Mouse (Mus musculus) c-Kit-positive CD71-positive TER-119-positive erythroid progenitor cells, embryonic 14.5 days (primary cell): ENCODE measurements around the gene Cux2.
A peak's percentile ranks its signal among the peaks of the same experiment; 100 is the strongest.

Experiments
- DNase-seq: peaks from one replicate; pipeline ENCODE4 v3.0.0-alpha.2; 2013; ENCODE audit warnings: low spot score

Cux2 gene

DNA sequence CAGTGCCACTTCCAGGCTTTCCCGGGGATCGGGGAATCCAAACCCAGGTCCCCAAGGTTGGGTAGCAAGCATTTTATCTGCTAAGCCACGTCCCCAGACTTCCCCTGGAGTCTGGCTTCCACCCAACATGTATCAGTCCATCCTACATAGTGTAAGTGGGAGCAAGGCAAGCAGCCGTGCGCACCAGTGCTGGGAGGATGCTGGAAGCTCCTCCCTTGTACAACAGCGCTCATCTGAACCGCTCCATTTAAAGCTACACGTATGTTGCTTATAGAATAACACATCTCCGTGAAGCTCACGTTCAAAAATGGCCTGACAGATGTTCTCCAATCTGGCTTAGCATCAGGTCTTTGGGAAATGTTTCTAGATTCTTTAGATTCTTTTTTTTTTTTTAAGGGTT lies 86.9 kb downstream of the Cux2 start:
- no peak for DNase-seq

DNA sequence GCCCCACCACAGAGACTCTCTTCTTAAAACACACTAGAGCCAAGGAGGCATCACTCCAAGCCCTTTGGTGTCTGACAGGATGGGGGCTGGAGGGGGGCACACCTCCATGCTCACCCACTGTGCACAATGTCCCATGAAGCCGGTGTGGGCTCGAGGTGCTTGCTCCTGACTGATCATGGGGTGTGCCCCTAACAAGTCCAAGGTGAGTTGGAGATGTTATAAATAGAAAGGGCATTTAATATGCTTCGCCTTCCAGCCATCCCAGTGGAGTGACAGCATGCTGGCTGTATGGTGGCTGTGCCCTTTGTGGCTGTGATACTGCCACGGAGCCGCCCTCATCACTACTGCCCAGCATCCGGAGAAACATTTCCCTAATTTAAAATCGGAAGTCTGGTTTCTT lies 87.5 kb downstream of the Cux2 start:
- DNase-seq = no peak

DNA sequence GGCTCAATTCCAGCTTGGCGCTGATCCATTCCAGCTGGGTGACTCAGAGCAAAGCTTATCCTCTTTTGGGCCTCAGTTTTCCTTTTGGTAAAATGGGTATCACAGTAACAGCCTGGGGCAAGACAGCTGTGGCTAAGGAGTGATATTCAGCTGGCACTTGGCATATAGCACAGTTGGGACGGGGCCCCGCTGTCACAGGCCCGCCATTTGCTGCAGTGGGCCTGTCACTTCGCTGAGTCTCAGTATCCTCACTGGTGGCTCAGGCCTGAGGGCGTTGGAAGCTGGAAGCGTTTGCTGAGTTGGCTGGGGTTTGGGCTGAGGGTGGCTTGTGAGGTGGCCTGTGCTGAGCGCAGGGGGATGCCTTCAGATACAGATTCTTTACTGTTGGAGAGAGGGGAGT lies 88.6 kb downstream of the Cux2 start:
- no peak for DNase-seq

DNA sequence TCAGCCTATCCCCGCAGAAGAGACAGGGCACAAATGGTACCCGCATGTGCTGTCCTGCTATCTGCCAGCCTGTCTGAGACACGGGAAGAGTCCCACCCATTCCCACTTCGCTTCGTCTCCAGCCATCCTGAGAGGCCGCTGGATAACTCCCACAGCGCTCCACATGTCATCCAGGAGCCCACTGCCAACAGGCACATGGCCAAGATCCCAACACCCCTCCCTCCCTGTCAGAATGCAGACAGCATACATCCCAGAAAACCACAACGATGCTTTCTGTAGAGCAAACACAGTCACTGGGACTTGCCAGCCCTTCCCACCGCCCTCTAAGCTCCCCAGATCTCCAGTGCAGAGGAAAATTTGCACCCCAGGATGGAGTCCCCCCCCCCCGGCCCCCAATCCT lies 90.2 kb downstream of the Cux2 start:
- no peak for DNase-seq

DNA sequence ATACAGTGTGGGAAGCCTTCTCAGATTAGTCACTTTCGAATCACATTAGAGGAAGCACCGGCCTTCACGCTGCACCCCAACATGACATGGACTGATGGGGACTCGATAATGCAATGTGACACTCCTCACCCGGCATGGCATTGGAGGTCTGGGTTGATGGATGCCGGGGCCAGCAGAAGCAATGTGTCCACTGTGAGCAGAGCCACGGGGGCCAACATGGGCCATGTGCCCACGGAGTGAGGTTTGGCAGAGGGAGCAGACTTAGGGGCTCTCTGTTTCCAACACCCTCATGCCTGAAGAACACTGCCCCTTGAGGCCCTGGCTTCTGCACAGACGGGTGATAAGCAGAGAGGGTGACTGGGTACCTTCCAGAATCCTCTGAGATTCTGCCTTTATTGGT lies 91.4 kb downstream of the Cux2 start:
- DNase-seq = no peak

DNA sequence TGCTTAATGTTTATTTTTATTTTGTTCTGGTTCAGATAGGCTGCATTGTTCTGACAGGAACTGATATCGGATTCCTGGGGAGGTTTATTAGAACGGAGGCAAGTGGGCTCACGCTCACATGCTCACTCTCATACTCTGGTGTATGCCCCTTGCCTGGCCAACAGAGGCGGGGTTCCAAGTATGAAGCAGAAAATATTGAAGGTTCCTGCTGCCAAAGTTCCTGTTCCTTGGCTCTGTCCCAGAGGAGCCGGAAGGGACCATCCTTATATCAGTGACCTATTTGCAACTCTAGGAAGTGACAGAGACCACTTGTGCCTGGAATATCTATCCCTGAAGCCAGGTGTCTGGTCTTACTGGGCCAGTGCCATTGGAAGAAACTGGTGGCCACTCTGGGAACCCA lies 94.1 kb downstream of the Cux2 start:
- no peak for DNase-seq

DNA sequence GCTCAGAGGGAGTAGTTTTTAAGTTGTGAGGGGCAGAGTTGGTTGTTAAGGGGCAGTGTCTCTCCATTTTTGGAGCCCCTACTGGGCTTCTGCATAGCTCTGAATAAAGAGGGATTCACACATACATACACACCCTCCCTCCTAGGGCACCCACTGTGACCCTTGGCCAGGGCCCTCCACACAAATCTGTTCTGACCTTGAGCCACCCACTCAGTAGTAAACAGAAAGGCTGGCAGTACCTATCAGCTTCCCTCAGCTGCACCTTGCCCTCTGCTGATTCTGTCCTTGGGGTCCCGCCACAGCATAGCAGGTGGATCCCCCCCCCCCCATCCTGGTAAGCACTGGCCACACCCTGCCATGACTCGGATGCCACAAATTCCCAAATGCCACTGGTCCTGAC lies 99.7 kb downstream of the Cux2 start:
- DNase-seq = no peak

DNA sequence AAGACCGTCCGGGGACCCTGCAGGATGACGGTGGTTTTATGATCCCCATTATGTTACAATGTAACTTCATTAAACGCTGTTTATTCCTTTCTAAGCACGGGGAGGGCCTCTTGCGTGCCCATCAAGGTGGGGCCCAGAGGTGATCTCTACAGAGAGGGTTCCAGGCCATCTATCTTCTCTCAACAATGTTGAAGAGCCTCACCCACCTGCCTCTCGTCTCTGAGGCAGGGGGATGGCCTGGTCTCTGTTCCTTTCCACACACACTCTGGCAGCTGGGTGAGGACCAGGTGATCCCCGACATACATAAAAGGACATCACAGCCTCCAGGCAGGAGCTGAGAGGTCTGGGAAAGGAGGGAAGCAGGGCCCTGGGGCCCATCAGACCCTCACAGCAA lies 100.9 kb downstream of the Cux2 start:
- DNase-seq = no peak

DNA sequence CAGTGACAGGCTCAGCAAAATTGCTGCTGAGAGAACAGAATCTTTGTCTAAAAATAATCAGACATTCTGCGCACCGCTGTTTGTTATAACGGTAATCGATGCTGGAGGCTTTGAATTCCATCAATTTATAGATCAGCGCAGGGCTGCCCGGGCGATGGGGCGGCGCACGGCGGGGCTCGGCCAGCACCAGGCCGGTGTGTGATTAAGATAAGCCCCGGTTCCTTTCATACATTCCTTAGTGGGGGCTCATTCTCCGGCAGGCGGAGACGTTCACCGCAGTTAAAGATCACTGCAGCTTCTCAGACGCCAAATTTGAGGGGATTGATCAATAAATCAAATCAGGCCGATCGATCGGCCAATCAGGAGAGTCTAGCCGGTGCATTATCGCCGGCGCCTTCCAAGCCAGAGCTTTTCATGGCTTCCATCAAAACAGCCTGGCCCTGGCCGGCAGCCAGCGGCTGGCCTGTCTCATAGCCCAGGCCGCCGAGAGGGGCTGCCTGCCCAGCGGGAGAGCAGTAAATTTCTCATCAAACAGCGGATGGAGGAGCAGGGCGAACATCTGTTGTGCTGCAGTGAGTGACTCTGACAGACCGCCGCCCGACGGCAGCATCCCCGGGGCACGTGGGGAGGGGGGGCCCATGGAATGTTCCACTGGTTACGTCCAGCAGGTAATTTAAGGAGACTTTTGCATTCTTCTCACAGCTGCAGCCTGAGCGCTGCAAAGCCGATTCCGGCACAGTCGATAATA lies 101.4 kb downstream of the Cux2 start:
- no peak for DNase-seq

DNA sequence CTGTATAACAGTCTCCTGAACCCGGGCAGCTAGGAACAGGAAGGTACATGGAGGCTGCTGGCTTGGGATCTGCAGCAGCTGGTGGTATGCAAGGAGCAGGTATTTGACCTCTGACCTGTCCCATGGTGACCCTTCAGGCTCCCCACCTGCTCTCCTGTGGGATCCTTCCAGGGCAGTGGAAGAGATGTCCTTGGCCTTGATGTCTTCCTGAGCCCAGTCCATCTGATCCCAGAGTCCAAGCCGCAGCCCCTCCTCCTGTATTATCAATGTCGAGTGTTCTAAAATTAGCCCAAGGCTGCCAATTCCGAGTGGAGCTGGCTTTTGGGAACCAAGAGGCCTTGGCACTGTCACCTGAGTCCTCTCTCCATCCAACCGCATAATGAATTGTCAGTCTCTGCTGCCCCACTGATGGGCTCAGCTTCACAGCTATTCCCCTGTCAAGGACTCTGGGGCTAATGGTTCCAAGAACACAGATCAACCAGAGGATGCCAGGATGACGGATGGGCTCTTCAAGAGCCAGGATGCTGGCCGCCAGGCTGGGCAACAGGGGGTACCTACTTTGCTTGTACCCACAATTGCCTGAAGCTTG lies 103.2 kb downstream of the Cux2 start:
- DNase-seq = no peak

DNA sequence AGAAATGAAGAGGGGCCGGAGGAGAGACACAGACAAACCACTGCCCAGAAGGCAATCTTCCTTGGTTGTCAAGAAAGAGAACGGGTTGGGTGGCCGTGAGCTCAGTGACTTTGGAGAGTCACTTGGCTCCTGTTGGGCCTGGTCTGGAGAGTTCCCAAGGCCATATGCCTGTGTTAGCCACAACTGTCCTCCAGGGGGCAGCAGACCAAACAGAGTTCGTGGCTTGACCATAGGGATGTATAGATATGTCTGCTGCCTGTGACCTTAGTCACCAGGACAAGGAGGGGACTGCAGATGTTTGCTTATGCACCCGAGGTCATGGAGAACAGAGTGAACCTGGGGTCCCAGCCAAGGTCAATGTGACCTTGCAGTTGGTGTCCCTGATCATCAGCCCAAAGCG lies 104.1 kb downstream of the Cux2 start:
- peak; percentile 33 for DNase-seq

DNA sequence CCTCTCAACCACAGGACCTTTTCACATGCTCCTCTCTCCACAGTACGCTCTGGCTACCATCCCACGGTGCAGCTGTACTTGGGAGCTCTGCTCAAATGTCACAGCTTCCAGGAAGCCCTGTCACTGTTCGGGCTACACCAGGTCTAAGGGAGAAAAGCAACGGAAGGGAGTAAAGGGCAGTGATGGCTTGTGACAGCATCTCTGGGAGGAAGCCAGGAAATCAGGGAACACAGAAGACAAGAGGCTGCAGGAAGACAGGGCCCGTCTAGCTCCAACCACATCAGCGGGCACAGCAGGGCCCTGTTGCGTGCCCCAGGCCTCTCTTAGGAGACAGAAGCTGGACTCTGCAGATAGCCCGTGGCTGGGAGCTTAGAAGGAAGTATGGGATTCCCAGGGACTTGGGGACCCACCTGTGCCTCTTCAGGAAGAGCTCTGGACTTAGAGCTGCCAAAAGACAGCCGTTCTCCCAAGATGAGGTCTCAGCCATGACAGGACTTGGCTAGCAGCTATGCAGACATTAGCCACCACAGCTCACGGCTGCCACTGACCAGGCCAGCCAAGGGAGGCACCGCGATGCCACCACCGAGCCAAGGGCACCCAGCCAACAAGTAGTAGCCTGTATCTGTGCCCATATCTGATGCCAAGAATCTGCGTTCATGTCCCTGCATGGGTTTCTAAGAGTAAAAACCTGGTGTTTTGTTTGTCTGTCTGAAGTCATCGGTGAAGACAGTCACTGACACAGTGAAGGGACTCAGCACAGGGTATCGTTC lies 105.7 kb downstream of the Cux2 start:
- no peak for DNase-seq

DNA sequence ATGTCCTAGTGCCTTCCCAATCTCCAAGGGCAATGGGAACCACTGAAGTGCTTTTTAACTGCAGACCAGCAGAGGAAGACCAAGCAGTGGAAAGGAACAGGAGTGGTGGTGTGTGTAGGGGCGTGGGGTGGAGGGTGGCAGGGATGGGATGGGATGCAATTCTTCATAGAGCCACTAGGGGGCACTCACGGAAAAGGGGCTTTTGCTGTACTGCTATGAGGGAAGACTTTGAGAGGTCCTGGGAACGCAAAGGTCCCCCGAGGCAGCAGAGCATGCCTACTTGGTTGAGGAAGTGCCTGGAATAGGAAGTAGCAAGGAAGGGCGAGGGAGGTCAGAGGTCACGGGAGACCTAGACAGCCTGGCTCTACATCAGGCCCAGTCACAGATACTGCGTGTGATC lies 106.4 kb downstream of the Cux2 start:
- DNase-seq = peak; percentile 16

DNA sequence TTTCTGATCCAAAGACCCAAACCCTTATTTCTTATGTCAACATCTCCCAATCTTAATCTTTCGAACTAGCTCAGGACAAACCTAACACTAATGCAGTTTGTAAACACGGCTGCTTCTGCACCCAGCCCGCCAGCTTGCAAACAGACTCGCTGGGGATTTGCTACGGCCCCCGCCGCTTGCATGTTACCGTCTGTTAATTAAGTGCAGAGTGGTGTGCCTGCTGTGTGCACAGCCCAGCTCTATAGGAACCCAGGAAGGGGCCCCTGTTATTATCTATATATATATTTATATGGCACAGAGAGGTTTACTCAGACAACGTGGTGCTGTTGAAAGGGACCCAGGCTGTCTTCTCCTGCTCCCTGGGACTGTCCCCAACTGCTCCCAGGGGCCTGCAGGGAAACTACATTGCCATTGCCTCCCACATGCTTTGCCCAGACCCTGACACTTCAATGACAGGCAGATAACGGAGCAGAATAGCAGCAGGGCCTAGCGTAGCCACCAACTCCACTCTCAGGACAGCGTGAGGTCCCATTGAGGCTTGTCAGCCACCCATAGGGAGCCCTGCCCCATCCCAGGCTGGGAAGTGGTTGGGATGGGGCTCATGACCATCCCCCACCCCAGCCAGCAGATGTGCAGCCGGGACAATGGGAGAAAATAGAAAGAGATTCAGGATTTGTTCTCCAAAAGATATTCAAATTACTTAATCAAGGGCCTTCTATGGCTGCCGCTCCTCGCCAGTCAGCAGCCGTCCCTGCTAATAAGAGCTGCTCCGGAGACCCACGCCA lies 111.6 kb downstream of the Cux2 start:
- DNase-seq = no peak

DNA sequence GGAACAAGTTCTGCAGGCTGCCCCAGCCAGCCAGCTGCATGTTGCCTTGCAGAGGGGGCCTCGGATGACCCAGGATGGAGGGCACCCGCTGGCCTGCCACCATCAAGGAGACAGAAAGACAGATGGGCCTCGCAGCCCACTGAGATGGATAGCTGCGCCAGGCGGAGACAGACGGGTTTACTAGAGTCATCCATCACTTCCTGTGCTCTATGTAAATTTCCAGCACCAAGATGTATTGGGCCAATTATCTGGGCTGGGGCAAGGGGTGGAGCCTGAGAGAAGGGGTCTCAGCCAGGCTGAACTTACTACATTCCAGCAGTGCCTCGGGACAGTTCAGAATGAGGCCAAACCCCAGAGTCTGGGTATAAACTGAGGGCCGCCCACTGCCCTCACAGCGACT lies 119.6 kb downstream of the Cux2 start:
- no peak for DNase-seq

DNA sequence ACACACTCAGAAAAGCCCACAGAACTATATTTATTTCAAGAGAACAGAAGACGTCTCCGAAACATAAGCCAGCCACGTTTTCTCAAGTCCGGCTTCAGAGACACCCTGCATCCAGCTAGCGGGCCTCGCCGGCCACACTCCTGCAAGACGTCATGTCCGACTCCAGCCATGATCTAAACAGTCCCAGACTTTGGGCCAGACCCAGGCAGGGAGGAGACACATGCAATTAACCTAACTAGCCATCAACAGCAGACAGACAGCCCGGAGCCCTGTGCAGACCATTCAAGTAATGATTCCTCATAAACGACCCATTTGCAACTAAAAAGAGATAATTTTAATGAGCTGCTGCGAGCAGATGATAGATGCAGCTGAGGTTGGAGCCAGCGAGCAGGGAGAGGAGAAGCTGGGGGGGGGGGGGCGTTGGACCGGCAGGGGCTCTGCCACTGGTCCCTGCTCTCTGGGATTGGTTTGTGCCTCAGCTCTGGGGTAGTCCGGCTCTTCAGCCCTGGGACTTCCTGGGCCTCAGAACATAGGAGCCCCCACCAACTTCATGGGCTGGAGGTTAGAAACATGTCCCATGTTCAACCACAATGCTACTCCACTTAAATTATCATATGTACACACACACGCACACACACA lies 121.4 kb downstream of the Cux2 start:
- DNase-seq = no peak

DNA sequence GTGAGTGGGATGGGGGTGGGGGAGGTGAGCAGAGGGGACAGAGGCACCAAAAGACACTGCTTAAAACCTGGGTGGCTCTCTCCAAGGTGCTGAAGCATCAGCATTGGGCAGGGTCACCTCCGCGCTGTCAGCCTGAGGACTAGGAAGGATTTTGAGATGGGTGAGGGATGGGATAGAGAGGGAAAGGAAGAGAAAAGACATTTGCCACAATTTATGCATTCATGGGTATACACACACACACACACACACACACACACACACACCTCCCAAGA lies 123.4 kb downstream of the Cux2 start:
- no peak for DNase-seq

DNA sequence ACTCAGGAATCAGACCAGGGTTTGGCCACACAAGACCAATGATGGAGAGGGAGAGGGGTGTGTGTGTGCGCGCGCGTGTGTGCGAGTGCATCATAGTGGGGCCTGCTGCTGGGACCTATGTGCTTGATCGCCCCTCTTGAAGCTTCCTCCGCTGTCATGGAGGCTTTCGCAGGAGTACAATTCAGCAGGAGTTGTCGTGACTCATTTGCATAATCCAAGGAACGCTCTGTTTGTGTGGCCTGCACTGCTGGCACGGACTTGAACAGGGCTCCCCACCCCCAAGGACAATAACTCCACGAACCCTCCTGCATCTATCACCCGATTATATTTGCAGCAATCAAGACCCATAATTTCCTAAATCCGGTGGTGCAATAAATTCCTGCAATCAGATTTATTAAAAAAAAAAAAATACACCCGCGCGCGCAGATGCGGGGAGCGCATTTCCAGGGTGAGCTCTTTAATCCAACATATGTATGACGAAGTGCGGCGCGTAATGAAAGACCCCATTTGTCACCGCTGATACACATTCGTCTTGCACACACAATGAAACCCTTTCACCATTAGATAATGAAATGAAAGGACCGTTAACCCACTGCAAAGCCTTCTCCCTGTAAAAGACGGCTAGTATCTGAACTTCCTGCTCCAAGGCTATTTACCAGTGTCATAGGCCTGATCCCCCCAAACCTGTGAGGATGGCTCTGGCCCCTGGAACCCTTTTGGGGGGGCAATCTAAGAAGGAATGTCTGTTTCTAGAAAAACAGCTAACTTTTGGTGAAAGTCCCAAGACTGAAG lies 124.0 kb downstream of the Cux2 start:
- no peak for DNase-seq

DNA sequence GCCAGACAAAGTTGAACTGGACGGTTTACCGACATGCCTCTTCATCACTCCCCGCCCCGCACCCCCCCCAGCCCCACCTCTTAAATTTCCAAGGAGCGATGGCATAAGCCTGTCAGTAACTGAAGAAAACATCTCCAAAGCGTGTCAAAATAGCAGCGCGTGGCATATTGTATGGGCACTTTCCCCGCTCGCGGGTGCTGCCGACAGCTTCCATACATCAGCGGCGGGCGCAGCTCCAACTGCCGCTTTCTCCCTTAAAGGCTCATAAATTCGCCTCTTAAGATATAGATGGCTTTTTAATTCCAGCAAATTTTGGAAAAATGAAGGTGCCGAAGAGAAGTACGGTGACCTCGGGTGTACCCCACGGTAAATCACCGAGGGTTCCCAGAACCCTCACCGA lies 124.6 kb downstream of the Cux2 start:
- DNase-seq = no peak

DNA sequence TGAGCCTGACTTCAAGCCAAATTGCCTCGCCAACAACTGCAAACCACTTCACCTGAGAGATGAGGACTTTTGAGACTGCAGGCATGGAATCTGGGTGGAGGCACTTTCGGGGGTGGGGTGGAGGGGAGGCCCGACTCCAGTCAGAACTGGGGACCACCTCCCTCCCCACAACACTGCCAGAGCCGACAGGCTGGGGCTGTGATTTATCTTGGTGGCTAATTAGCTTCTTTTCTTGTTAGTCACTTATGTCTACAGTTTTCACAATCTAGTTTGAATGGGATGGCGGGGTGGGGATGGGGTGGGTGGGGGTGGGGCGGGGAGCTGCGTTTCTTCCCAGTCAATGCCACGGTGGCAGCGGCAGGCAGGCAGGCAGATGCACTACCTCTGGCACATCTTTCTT lies 125.5 kb downstream of the Cux2 start:
- DNase-seq = no peak

DNA sequence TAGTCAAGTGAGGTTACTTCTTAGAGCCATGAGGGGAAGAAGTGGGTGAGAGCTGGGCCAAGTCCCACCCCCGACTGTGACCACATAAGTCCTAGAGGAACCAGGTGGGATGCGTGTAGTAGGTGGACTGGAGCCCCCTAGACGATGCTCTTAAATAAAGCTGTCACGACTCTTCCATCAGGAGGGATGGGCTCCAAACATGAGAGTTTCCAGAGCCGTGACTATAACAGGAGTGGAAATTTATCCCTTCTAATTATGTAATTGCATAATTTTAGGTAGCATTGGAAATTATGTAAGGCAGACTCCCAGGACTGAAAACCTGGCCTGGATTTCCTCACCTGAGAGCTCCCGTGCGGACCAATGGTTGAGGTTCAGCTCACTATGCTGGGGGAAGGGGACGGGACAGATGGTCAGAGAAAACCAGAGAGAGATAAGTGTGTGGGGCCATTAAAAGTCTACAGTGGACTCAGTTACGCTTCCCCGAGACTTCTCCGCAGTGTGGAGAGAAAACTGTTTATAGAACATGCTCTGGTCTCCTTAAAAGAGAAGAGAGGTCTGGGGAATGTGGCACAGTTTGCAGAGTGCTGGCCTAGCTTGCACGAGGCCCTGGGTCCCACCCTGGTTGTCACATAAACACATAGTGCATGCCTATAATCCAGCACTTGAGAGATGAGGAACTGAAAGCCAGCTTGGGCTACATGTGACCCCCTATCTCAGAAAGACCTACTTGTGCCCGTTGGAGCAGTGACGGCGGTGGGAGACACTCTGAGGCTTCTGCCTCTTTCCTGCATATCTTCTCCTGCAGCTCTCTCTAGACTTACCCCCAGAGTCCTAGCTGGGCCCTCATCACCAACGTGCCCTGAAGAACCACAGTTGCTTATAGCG lies 126.7 kb downstream of the Cux2 start:
- no peak for DNase-seq
